Mouse (Mus musculus) ES-Bruce4 (cell line): ENCODE data around the gene Otulin. TPM values are rescaled to one million over a fixed set of nuclear protein-coding genes. Genes with fewer than 3 reads are reported as not detected.

Source experiments
- H3K27ac ChIP-seq: 2 replicates; pipeline ENCODE4 v1.5.1; 2012; ENCODE audit warnings: low read length, inconsistent platforms; ENCODE audit not compliant: insufficient read depth
- H3K27me3 ChIP-seq: 2 replicates; pipeline ENCODE4 v1.6.1; 2012; ENCODE audit warnings: mild to moderate bottlenecking, low read length, inconsistent platforms; ENCODE audit not compliant: control insufficient read depth, poor library complexity, insufficient read depth, severe bottlenecking
- H3K36me3 ChIP-seq: 2 replicates; pipeline ENCODE4 v1.6.1; 2012; ENCODE audit warnings: inconsistent platforms, mild to moderate bottlenecking, low read length, moderate library complexity; ENCODE audit not compliant: control insufficient read depth, poor library complexity, insufficient read depth, severe bottlenecking
- H3K4me1 ChIP-seq: one replicate; pipeline ENCODE4 v1.8.1; 2011; ENCODE audit warnings: low read length; ENCODE audit not compliant: control insufficient read depth, insufficient read depth
- H3K4me3 ChIP-seq: 2 replicates; pipeline ENCODE4 v1.5.1; 2011; ENCODE audit warnings: low read depth, mild to moderate bottlenecking, low read length
- H3K9ac ChIP-seq: 2 replicates; pipeline ENCODE4 v1.6.1; 2012; ENCODE audit warnings: low read depth, mild to moderate bottlenecking, inconsistent platforms; ENCODE audit not compliant: poor library complexity, severe bottlenecking
- H3K9me3 ChIP-seq: replicated peaks from 2 replicates; pipeline ENCODE4 v1.6.1; 2012; ENCODE audit warnings: mild to moderate bottlenecking, low read length, inconsistent platforms; ENCODE audit not compliant: control insufficient read depth, poor library complexity, insufficient read depth, severe bottlenecking
- CTCF ChIP-seq: IDR thresholded peaks from one replicate; pipeline ENCODE4 v1.8.1; 2011; ENCODE audit warnings: low read depth, low read length
- EP300 ChIP-seq: IDR thresholded peaks from 2 replicates; pipeline ENCODE4 v1.6.1; 2011; ENCODE audit warnings: low read depth, low read length; ENCODE audit not compliant: insufficient read depth
- POLR2A ChIP-seq: IDR thresholded peaks from one replicate; pipeline ENCODE4 v1.8.1; 2011; ENCODE audit warnings: low read length; ENCODE audit not compliant: insufficient read depth
- polyA plus RNA-seq: library from polyadenylated mRNA; stranded (reverse); fragments of >200 nt; gene quantifications from 2 replicates; pipeline ENCODE4 v1.2.4, GENCODE M21; 2011; ENCODE audit warnings: low read depth; ENCODE audit not compliant: missing spikeins, insufficient read depth, insufficient read length

The Otulin gene
- polyA plus RNA-seq, 1 experiment = 17.3 TPM

DNA sequence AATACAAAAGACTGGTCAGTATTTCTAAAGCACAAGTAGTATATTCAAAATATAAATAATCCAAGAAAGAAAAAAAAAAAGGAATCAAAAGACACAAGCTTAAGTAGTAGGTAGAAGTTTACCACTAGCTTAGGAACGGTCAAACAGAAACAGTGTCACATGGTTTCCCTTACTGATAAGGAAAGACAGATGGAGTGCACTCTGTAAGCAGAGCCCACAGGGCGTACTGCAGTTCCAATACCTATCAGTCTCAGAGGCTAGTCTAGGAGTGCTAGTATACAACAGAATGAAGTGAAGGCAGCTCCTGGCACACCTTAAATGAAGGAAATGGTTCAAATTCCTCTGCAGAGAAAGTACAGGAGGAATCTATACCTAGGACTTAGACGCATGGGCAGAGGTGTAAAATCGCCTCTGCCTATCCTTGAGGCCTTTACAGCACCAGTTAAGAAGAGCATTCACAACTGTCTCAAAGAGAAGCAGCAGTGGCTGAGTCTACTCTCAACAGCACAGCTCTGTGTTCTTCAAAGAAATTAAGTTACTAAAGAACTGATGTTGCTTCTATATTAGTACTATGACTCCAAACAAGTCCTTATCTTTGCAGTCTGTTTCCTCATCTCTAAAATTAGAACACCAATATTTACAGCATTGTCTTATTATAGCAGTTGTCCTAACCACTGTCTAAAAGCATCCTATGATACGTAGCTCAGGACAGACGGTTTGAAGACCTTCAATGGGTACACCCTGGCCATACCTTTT is 11.5 kb downstream of the Otulin start:
- no peak for TF ChIP-seq POLR2A
- TF ChIP-seq CTCF = no peak
- no peak for TF ChIP-seq EP300
- no peak overlapping the region for H3K9ac ChIP-seq
- H3K27me3 ChIP-seq = no peaks in the 10 kb centered on the region
- no peak overlapping the region for H3K27ac ChIP-seq
- H3K4me3 ChIP-seq = no peak overlapping the region
- H3K4me1 ChIP-seq = no peaks in the 10 kb centered on the region
- H3K36me3 ChIP-seq = peaks cover 19% of the 10 kb centered on the region
- H3K9me3 ChIP-seq = no peaks in the 10 kb centered on the region

DNA sequence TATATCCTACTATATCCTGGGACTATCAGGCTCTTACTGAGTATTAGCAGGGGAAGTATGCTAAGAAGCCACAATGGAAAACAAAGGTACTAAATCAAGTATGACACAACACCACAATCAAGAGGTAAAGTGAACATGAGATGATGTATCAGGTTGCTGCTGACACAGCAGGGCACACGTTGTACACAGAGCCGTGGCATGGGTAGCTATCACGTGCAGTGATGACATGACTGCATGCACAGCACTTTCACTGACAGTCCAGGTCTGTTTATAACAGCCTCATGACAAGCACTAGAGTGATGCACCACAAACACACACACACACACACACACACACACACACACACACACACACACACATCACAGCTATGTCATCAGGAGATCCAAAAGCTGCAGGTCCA is 13.3 kb downstream of the Otulin start:
- no peaks in the 10 kb centered on the region for H3K9me3 ChIP-seq
- no peak overlapping the region for H3K4me3 ChIP-seq
- no peak overlapping the region for H3K9ac ChIP-seq
- H3K27ac ChIP-seq = no peak overlapping the region
- no peaks in the 10 kb centered on the region for H3K27me3 ChIP-seq
- H3K4me1 ChIP-seq = no peaks in the 10 kb centered on the region
- TF ChIP-seq CTCF (no peak), EP300 (no peak), POLR2A (no peak)
- peaks cover 13% of the 10 kb centered on the region for H3K36me3 ChIP-seq

DNA sequence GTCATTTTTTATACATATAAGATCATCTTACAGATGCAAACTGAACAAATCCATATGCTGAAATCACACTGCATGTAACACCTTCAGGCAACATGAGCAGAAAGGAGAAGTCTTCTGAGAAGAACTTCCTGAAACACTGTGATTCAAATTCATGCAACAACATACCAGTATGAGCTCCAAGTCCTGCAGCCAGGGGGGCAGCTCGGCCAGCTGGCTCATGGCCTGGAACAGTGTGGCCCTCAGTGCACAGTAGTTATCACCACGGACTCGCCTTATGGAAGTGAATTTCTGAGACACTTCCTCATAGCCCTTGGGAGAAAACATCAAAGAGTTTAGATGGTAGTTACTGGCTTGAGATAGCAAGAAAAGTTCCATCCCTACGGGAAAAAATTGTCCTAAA is 14.3 kb downstream of the Otulin start:
- Histone ChIP-seq H3K27ac (no peak overlapping the region), H3K4me3 (no peak overlapping the region), H3K27me3 (no peaks in the 10 kb centered on the region), H3K36me3 (peaks cover 14% of the 10 kb centered on the region), H3K4me1 (no peaks in the 10 kb centered on the region), H3K9me3 (no peaks in the 10 kb centered on the region), H3K9ac (no peak overlapping the region)
- TF ChIP-seq CTCF (no peak), EP300 (no peak)

DNA sequence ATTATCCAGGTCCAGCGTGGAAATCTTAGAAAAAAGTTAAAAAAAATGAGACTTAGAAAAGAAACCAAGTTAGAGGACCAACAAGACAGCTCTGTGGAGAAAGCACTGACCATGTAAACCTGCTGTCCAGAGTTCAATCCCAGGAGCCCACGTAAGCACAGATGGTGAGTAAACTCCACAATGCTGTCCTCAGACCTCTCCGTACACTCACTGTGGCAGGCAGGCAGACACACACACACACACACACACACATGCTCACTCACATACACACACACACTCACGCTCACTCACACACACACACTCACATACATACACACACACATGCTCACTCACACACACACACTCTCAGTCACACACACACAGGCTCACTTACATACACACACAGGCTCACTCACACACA is 17.2 kb downstream of the Otulin start:
- no peak for TF ChIP-seq CTCF
- TF ChIP-seq POLR2A = no peak
- no peak for TF ChIP-seq EP300
- Histone ChIP-seq H3K9ac (no peak overlapping the region), H3K9me3 (no peaks in the 10 kb centered on the region)

DNA sequence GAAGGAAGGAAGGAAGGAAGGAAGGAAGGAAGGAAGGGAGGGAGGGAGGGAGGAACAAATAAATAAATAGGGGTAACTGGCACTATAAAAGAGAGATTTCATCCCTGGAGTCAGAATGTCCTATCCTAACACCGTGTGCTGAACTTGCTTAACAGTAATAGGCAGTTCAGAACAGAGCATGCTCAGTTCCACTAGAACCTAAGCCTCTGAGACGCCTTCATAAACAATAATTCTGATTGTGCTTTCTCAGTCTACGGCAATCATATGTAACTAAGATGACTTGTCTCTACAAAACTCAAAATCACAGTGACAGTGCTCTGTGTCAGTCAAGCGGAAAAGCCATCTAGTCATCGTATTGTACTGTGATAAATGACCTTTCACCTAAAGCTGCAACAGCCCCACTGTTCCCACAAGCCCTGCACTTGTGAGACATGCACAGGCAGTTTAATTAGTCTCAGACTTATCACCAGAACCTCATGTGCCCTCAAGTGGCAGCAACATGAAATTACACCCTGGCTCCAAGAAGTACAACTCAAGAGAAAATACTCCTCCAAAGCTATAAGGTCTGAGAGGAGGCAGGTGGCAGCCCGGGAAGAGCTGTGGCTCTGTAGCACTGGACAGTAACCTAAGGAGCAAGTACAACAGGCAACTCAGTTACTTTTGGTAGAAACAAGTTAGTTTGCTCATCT is 17.8 kb downstream of the Otulin start:
- peak; percentile 16 for TF ChIP-seq CTCF
- no peak for TF ChIP-seq EP300
- Histone ChIP-seq H3K27me3 (no peaks in the 10 kb centered on the region), H3K9ac (no peak overlapping the region), H3K9me3 (no peaks in the 10 kb centered on the region), H3K4me1 (no peaks in the 10 kb centered on the region), H3K36me3 (peaks cover 10% of the 10 kb centered on the region; the same call in 1 of the 2 replicates), H3K4me3 (no peak overlapping the region), H3K27ac (no peak overlapping the region)

More for the DNA sequence above, 17.2 kb downstream of the Otulin start:
- Histone ChIP-seq H3K27me3 (no peaks in the 10 kb centered on the region), H3K4me1 (no peaks in the 10 kb centered on the region), H3K36me3 (peaks cover 7% of the 10 kb centered on the region; the same call in 1 of the 2 replicates), H3K4me3 (no peak overlapping the region), H3K27ac (no peak overlapping the region)

DNA sequence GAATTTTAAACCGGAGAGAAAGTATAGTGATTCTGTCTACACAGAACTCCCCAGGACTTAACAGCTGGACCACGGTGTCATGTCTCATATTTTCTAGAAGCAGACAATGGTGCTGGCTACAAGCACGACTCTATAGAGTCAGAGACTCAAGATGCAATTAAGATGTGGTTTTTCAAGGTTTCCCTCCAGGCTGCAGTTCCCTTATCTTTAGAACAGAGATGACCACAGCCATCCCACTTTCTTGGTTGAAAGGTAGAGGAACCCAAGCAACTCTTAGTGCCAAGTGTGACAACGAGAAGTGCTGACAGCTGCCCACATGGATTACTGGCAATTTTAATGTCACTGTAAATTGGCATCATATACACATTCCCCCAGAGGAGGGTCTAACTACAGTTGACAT is 20.9 kb downstream of the Otulin start:
- no peak overlapping the region for H3K27ac ChIP-seq
- no peaks in the 10 kb centered on the region for H3K27me3 ChIP-seq
- no peak overlapping the region for H3K4me3 ChIP-seq
- no peak overlapping the region for H3K9ac ChIP-seq
- no peak for TF ChIP-seq CTCF
- TF ChIP-seq POLR2A = no peak
- no peak for TF ChIP-seq EP300
- H3K36me3 ChIP-seq = peaks cover 12% of the 10 kb centered on the region
- no peaks in the 10 kb centered on the region for H3K9me3 ChIP-seq
- no peaks in the 10 kb centered on the region for H3K4me1 ChIP-seq
